Mouse (Mus musculus) layer of hippocampus, postnatal 14 days (tissue): ENCODE measurements around the gene Ythdc1. TPM values are rescaled to one million over a fixed set of nuclear protein-coding genes. Genes with fewer than 3 reads are reported as not detected.

Source experiments
- DNase-seq, 2 experiments: peaks; one replicate each; pipeline ENCODE4 v3.0.0; 2021 to 2022; ENCODE audit warnings: low spot score in 2 of 2, mixed read lengths in 1 of 2
- total RNA-seq, 2 experiments: library from RNA; stranded (reverse); gene quantifications; 2 replicates each; pipeline ENCODE4 v1.2.3; 2021

The Ythdc1 gene
- total RNA-seq, 2 experiments from 2014 or later = 52.6 to 54.7 TPM

DNA sequence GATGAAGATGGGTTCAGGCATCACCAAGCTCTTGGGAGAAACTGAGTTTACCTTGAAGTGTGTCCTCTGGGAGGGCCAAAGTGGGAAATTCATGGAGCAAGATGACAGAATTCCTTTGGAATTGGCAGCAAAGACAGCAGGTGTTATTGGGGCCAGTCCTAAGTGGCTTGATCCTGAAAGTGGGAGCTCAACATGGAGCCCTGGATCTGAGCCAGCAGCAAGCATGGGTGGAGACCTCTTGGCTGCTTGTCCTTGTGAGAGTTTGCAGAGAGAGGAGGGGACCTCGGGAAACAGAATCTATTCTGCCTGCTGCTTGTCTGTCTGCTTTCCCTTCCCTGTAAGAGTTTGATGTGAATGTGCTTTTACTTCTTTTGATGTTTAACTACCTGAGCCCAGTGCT is 67.9 kb downstream of the Ythdc1 start:
- DNase-seq = no peak

Other genes with a start within 250 kb of the Ythdc1 start
- not detected for gene Tmprss11f, start 171.8 kb upstream of the Ythdc1 start, total RNA-seq
- not detected for gene Tmprss11b, start 127.9 kb upstream of the Ythdc1 start, total RNA-seq
- not detected for gene Tmprss11e, start 58.4 kb upstream of the Ythdc1 start, total RNA-seq
- not detected for gene Ugt2b34, start 102.7 kb downstream of the Ythdc1 start, total RNA-seq
- gene Ugt2b1, start 122.3 kb downstream of the Ythdc1 start, total RNA-seq = not detected
- gene Ugt2b35, start 196.6 kb downstream of the Ythdc1 start, total RNA-seq = not detected